Mouse (Mus musculus) E14TG2a.4 (cell line): ENCODE measurements at regions not wholly inside any gene's neighbourhood (a gene's known extent, or its start where the extent isn't known, plus 50 kb on each side); places are given as distances from the start of the nearest gene placed in this dataset.

Experiments
- H3K27me3 ChIP-seq: 2 replicates; pipeline ENCODE4 v1.6.1; 2014; ENCODE audit warnings: low read length, control low read depth; ENCODE audit not compliant: insufficient read depth
- H3K36me3 ChIP-seq: 2 replicates; pipeline ENCODE4 v1.6.1; 2014; ENCODE audit warnings: low read length, control low read depth; ENCODE audit not compliant: insufficient read depth
- H3K4me1 ChIP-seq: replicated peaks from 2 replicates; pipeline ENCODE4 v1.6.1; 2014; ENCODE audit warnings: low read depth, low read length, control low read depth
- H3K4me3 ChIP-seq: replicated peaks from 2 replicates; pipeline ENCODE4 v1.5.1; 2014; ENCODE audit warnings: mild to moderate bottlenecking, low read length
- H3K9me3 ChIP-seq: 2 replicates; pipeline ENCODE4 v1.6.1; 2014; ENCODE audit warnings: low read length, control low read depth
- CTCF ChIP-seq: conservative IDR thresholded peaks from 2 replicates; pipeline ENCODE4 v1.5.1; 2014; ENCODE audit warnings: low read length
- NANOG ChIP-seq: IDR thresholded peaks from 2 replicates; pipeline ENCODE4 v1.6.1; 2014; ENCODE audit warnings: borderline replicate concordance, low read length, mixed read lengths
- POU5F1 ChIP-seq: IDR thresholded peaks from 2 replicates; pipeline ENCODE4 v1.6.1; 2014; ENCODE audit warnings: low read length, borderline replicate concordance

DNA sequence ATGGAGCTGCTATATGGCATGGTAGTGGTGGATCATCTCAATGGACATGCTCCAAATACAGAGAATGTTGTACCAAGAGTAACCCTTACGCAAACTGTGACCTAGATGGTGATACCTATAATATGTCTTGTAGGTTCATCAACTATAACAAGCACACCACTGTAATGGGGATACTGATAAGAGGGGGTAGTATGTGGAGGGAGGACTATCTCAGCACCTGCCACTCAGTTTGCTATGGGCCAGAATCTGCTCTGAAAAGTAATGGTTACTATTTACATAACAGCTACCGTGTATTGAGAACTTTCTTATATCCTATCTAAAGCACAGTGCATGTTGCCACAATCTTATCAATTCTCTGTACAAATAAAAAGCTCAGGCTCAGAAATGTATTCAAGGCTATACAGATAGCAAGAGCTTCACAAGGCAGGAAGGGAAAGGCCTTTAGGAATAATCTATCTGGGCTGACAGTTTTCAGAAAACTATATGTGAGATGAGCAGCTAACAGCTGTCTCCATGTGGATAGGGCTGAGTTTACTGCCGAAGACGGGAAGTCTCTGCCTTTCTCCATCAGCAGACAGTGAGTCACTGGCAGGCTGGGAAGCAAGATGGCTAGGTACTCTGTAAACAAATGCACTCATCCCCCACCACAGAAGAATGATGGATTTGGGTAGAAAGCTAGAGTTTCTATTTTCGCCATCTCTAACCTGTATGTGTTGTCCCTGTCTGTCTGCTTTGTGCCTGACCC is 77.1 kb upstream of the Nck2 start:
- H3K4me3 ChIP-seq: no peak overlapping the region

GRCm38 (mm10) chr1:43371863-43372262 is 72.5 kb upstream of the Nck2 start:
- Histone ChIP-seq H3K4me3 (no peak overlapping the region), H3K9me3 (no peaks in the 10 kb centered on the region), H3K36me3 (no peaks in the 10 kb centered on the region), H3K27me3 (no peaks in the 10 kb centered on the region), H3K4me1 (no peaks in the 10 kb centered on the region)
- TF ChIP-seq CTCF (no peak), POU5F1 (no peak), NANOG (no peak)

More for the DNA sequence above, 77.1 kb upstream of the Nck2 start:
- TF ChIP-seq NANOG: no peak
- TF ChIP-seq CTCF: no peak
- TF ChIP-seq POU5F1: no peak
- Histone ChIP-seq H3K9me3 (0 out of 2 replicates have a peak, but pooled peaks cover 5% of the 10 kb centered on the region), H3K36me3 (no peaks in the 10 kb centered on the region), H3K27me3 (no peaks in the 10 kb centered on the region), H3K4me1 (no peaks in the 10 kb centered on the region)

DNA sequence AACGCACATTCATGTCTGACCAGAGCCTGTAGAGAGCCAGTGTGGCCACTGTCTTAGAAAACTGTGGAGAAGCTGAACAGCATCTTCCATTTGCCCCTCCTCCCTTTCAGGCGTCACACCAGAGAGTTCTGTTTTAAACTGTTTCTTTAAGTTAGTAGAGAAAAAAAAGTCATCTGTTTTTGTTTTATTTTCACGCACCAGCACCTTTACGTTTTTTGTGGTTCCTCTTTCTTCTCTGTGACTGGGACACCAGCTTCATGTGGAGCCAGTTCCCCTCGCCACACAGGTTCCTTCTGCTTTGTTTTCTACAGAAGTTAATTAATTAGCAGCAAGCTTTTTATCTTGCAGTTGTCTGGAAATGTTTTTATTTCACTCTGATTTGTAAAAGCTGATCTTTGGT is 69.4 kb upstream of the Nck2 start:
- no peaks in the 10 kb centered on the region for H3K27me3 ChIP-seq
- no peak overlapping the region for H3K4me3 ChIP-seq
- H3K36me3 ChIP-seq: no peaks in the 10 kb centered on the region
- no peaks in the 10 kb centered on the region for H3K9me3 ChIP-seq
- no peak for TF ChIP-seq NANOG
- no peak for TF ChIP-seq POU5F1
- no peak for TF ChIP-seq CTCF
- H3K4me1 ChIP-seq: no peaks in the 10 kb centered on the region

- Histone ChIP-seq H3K4me1 (no peaks in the 10 kb centered on the region), H3K4me3 (no peak overlapping the region), H3K36me3 (no peaks in the 10 kb centered on the region), H3K27me3 (no peaks in the 10 kb centered on the region), H3K9me3 (no peaks in the 10 kb centered on the region)
- TF ChIP-seq POU5F1 (no peak), NANOG (no peak), CTCF (no peak)
Observed at GRCm38 (mm10) chr1:43375851-43376250, 68.5 kb upstream of the Nck2 start.

DNA sequence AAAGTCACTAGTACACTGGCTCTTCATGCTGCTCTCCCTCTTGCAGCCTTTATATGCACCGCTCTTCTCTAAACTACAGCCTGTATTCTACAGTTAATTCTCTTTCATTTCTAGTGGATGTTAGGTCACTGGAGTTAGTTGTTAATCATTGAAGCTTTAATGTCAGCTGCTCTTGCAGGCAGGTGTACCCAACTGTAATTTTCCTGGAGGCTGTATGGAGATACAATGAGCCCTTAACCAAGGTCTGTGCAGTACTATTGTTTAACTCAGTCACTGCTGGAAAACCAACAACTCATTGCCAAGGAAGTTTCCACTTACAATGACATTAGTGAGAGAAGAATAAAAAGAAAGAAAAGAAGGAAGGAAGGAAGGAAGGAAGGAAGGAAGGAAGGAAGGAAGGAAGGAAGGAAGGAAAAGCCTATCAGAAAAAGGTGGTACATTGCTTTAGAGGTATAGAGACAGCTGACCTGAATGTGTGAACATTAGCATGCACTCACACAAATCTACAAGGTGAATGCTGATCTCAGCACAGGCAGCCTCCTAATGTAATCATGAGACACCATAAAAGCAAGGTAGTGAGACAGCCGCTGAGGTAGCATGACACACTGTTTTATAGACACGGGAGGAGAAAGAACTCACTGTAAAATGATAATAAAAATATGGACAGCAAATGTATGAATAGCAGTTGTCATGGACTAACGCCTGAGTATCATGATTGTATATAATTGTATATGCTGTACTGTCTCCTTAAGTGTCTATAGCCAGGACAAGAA is 66.7 kb upstream of the Nck2 start:
- no peaks in the 10 kb centered on the region for H3K9me3 ChIP-seq
- H3K4me3 ChIP-seq: no peak overlapping the region
- no peaks in the 10 kb centered on the region for H3K27me3 ChIP-seq
- no peaks in the 10 kb centered on the region for H3K4me1 ChIP-seq
- TF ChIP-seq NANOG (no peak), CTCF (no peak), POU5F1 (no peak)
- H3K36me3 ChIP-seq: no peaks in the 10 kb centered on the region

- no peaks in the 10 kb centered on the region for H3K27me3 ChIP-seq
- no peaks in the 10 kb centered on the region for H3K4me1 ChIP-seq
- no peaks in the 10 kb centered on the region for H3K36me3 ChIP-seq
- H3K4me3 ChIP-seq: no peak overlapping the region
- TF ChIP-seq NANOG (no peak), CTCF (no peak), POU5F1 (no peak)
- H3K9me3 ChIP-seq: peaks cover 8% of the 10 kb centered on the region; the same call in 1 of the 2 replicates
Observed at GRCm38 (mm10) chr1:43385008-43385407, 59.4 kb upstream of the Nck2 start.

DNA sequence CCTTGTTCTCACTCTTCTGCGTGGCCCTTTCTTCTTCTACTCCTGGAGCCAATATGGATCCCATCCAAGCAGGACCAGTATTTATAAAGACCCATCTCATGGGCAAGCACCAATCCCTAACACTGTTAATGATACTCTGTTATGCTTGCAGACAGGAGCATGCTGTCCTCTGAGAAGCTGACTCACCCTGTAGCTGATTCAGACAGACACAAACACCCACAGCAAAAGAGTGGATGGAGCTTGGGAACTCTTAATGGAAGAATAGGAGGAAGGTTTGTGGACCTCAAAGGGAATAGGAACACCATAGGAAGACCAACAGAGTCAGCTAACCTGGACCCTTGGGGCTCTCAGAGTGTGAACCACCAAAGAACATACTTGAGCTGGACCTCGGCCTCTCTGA is 50.3 kb upstream of the Nck2 start:
- Histone ChIP-seq H3K9me3 (no peaks in the 10 kb centered on the region), H3K4me1 (no peaks in the 10 kb centered on the region), H3K27me3 (no peaks in the 10 kb centered on the region), H3K4me3 (no peak overlapping the region), H3K36me3 (no peaks in the 10 kb centered on the region)
- TF ChIP-seq NANOG: no peak
